Mouse (Mus musculus) cerebellum, postnatal 10 days (tissue): ENCODE data around the gene Sorbs1.

ENCODE experiments used
- DNase-seq, 2 experiments: peaks; one replicate each; pipeline ENCODE4 v3.0.0; 2021; ENCODE audit warnings: mixed read lengths in 2 of 2

The Sorbs1 gene

DNA sequence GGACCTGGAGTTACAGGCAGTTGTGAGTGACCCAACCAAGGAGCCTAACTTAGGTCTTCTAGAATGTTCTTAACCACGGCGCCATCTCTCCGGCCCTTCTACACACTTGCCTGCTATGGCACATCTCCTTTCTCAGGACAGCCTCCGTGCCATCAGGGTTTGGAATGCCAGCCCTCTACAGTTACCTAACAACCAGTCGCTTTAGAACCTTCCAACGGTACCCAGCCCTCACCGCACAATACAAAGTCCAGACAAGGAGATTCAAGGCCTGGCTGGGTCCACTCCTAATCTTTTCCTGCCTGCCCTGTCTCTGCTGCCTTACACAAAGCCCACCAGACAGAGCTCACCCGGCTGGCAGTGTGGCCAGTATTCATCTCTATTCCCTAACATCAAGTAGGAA lies 106.9 kb downstream of the Sorbs1 start:
- no peak for DNase-seq

DNA sequence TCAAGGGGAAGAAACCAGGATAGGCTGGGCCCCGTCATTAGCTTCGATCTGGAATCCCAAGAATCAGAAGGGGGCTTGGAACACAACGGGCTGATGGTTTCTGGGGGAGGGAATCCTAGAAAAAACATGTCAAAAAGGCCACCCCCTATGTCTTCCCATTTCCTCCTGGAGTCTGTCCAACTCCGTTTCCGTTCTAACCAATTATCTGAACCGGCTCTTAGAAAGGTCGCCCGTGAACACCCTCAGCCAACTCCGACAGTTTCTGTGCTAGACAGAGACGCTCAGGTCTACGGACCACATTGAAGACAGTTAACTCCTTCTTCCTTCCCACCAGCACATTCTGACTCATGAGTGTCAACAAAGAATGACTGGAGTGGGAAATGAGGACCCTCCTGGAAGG lies 107.8 kb downstream of the Sorbs1 start:
- DNase-seq, result peak; percentile 33 to 51

DNA sequence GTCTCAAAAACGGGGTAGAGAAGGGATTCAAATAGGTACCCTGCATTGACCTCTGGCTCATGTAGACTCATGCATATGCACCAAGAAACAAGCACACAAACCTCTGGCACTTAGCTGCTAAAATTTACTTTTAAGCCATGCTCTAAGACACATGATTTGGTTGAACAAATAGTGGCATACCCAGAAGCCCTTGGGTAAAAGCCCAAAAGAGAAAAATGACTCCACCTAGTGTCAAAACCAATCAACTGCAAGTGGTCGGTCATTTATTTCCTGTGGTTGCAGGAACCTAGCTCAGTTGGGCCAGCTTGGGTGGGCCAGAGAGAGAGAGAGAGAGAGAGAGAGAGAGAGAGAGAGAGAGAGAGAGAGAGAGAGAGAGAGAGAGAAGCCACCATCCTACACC lies 109.0 kb downstream of the Sorbs1 start:
- peak in 1 of 2 experiments; percentile 35 for DNase-seq

DNA sequence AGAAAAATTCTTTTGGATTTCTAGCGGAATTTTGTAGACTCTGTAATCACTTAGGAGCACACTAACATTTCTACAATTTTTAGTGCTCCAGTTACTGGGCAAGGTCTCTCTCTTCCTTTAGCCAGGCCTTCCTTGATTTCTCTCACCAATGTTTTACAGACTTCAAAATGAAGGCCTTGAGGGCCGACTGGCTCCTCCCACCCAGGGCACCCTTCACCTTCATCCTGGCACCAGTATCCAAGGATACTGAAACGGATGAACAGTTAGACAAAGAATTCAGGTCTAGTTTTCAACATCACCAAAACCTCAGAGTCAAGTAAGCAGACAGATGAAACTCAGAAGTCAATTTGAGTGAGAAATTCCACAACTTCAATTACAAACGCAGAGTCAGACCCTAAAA lies 109.6 kb downstream of the Sorbs1 start:
- no peak for DNase-seq

DNA sequence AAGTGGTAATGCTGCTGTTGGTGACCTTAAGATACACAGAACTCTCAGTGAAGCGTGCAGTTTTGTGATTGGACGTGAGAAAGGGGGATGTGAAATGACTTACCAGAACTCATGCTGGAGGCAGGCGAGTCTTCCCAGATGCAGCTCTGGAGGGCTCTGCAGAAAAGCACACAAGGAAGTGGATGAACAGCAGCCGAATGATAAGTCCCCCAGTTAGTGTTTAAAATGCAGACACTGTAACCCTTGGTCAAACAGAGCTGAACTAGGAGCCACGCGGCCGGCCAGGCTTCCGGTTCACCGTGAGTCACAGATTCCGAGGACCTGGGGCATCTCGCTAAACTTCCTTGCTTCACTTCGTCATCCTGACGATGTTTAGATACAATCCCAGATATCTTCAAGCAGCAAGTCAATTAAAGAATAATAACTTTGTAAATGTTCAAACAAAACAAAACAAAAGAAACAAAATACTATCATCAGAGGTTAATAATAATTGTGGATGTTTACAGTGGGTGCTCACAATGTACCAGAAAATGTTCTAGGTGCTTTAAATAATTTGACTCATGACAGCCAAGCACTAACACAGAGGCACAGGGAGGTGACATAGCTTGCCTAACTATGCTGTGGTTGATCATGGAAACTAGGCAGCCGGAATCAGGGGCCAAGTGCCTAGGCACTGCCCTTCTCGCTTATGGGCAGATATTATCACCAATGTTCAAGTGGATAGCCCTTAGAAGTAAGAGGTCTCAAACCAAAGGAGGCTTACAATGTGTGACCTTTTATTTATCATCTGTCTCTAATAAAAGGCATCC lies 111.2 kb downstream of the Sorbs1 start:
- no peak for DNase-seq

DNA sequence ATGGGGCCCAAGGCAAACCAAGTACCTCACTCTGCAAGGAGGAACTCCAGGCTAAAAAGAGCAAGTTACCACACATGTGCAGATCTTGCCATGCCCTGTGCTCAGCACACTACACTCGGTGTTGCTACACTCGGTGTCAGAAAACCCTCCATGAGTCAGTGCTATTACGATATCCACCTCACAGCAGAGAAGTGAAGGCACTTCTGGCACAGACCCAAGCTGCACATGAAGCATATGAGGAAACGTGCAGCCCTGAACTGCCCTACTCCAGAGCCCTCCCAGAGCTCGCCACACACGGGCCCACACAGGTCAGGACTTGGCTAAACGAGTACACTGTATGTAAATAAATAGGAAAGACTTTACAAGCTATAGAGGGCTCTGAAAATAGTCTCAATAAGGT lies 112.4 kb downstream of the Sorbs1 start:
- peak; percentile 54 to 59 for DNase-seq

DNA sequence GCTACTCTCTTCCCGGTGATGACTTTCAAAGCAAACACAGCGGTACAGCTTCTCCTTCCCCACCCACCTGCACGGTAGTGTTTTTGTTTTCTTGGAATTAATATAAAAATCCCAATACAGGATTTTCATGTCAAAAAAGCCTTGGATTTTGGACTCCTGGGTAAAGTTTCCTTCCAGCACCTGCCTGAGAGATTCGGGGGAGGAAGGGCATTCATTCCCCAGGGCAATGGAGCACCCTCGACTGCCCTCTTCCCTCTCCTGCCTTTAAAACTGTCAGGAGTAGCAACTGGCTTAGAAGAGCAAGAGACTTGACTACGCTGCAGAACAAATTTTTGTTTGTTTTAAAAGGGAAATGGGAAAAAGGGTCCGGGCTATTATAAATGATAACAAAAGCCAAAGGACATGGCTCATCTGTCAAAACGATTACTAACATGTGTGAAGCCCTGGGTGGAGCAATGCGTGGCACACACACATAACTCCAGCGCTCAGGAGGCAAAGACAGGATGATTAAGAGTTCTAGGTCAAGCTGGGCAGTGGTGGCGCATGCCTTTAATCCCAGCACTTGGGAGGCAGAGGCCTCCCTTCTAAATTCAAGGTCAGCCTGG lies 113.1 kb downstream of the Sorbs1 start:
- no peak for DNase-seq

DNA sequence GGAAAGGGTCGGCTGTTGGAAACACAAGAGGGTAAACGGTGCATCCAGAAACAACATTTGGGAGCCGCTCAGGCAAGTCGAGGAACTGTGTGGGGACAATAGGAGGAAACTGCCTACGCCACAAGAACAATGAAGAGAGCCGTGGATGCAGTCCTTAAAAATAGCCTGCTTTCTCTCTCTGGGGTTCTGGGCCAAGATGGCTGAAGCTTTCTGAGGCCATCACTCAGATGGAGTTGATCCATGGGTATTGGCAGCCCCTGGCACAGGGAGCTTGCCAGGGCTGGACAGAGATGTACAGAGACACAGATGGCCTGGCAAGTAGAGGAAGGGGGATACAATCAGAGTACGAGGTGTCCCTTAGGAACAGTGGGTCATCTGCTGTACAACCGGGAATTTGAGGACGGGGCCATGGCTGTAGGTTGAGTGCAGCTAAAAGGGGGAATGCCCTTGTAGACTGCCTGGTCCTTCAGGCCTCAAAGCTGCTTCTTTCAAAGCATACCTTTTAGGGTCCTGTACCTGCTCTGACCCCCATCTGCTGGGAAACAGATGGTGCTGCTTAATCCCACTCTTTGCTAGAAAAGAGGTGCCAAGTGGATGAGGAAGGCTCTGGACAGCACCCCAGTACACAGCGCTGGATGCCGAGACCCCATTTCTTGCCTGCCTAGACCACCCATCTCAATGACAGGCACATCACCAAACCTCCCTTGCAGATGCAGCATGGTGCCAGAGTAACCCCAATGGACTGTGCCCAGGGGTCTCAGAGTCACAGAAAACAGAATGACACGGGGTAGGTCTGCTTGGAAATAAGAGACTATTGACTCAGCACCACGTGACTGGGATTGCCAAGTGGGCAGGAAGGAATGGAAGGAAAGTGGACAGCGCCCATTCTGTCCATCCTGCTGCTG lies 117.6 kb downstream of the Sorbs1 start:
- peak; percentile 92 to 95 for DNase-seq

DNA sequence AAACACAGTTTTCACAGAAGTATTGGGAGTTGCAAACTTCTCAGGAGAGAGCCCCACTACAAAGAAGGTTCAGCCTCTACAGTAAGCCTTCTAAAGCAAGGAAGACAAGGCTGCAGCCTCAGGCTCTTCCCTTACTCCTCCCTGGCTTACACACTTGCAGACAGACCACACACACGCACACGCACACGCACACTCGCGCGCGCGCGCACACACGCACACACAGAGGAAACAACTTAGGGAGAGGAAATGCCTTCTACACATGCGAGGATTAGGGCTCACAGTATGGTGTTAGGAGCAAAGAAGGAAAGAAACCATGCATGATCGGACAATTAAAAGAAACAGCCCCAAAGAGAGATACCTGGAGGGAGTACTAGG lies 118.3 kb downstream of the Sorbs1 start:
- no peak for DNase-seq

DNA sequence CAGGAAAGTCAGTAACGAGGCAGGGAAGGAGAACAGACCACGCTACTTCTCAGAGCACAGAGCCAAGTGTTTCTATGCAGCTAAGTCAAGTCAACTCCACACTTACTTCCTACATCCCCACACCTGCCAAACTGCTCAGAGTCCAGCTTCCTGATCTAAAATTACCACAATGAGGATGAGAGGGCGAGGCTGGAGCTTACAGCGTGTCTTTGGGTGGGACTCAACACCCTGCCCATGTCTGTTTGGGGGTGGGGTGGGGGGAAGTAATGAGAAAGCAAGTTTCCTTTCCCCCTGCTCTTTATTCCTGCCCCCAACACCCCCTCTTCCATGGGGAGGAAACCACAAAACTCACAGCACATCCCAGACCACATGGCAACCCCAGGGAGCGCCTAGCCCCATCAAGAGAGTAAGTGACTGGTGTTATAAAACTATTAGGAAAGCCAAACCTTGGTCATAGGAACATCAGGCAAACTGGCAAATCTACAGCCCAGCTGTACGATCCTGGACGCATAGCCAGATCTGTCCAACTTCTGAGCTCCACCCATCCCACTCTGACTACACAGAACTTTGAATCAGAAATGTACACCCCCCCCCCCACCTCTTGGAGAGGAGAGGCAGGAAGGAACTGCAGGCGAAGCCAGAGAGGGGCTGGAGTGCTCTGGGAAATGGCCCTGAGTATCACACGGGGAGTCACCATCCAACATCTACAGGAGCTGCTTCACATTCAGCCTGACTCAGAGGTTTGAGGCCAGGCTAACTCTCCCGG lies 118.8 kb downstream of the Sorbs1 start:
- peak; percentile 40 to 44 for DNase-seq

DNA sequence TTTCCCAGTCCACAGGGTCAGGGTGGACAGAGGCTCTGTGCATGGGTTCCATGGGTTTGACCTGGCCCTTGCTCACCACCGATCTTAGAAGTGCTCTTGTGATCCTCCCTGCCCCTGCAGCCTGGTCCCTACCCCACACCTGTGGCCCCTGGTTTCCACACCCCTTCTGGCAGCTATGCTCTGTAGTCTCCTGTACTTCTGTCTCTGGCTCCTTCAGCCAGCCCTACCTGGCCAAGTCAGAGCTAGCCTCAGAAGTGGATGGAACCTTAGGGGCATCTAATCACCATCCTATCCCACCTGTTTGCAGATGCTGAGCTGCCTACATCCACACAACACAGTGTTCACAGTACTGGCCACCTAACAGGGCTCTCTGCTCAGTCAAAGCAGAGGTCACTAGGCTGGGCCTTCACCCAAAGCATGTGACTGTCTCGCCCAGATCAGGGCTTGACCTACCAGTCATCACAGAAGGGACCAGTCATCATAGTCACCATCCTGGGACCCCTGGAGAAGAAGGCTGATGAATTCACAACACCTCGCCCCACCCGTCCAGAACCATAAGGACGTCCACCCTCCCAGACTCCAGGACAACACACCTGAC lies 120.7 kb downstream of the Sorbs1 start:
- no peak for DNase-seq

DNA sequence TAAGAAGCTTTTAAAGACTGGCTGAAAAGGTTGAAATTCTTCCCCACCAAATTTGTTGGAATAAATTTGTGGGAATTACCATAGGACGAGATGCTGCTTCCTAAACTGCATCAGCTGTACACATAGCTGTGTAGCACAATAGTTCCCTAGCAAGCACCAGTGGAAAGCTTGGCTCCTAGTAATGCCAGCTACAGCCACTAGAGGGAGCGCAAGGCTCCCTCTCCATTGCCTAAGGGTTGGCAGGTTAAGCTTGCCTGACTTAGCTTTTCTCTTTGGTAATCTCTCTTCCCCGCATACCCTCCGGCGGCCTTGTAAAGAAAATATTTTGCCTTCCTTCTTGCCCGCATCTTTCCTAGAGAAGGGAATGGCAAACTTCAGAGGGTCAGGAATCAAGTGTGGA lies 122.1 kb downstream of the Sorbs1 start:
- peak; percentile 93 to 94 for DNase-seq

DNA sequence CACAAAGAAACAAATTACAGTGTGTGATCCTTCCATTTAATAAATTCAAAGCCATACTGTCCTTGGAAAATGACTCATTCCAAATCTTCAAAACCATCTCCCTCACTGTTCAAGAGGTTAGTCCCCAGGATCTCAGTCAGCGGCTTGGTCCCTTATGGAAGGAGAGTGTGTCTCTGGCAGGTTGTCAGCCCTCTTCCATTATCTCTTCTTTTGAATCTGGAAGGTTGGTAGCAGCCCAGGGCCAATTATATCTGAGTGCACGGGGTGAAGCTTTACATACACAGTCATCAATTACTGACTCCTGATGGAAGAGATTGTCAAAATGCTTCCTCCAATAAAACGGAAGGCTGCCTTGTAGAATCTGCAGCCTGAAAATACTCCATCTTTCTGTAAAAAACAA lies 126.7 kb downstream of the Sorbs1 start:
- no peak for DNase-seq

DNA sequence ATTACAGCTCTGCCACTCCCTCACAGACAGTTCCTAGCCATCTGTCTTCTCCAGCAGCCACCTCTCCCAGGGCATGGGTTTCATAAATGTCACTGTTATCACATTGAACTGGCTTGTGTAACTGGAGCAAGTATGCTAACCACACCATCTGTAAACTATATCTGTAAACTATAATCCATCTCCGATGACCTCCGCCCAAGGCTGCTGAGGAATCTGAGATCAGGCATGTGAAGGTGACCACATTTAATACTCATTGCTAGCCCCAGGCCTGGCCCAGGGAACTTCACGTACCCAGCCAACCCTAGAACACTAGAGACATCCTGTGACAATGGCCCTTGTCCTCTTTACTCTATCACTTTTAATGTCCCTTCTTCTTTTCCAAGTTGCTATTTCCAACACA lies 128.2 kb downstream of the Sorbs1 start:
- DNase-seq, result no peak

DNA sequence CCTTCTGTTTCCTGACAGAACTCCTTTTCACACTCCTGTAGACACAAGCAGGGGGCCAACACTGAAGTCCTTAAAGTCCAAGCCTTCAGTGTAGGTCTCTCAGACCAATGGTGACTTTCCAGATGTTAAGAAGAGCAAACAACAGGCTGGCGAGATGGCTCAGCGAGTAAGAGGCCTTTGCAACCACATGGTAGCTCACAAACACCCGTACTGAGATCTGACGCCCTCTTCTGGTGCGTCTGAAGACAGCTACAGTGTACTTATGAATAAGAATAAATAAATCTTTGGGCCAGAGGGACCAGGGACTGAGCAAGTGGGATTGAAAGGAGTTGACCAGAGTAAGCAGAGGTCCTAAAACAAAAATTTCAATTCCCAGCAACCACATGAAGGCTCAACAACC lies 129.6 kb downstream of the Sorbs1 start:
- peak; percentile 40 to 45 for DNase-seq

DNA sequence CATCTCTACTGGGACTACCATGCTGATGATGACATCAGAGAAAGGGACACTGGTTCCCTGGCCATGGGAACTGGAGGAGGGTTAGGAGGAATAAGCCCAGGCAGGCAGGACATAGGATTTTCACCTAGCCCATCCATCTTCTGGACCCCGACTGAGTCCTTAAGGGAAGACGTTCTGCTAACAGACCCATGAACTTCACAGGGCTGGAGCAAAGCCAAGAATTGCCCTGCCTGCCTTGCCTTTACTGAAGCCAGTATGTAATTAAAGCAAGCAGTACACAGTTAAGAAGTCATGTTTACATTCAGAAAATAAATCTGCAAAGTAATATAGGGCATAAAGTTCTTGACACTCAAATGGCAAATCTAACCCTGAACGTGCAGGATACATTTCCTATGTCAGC lies 132.9 kb downstream of the Sorbs1 start:
- peak in 1 of 2 experiments; percentile 58 for DNase-seq

DNA sequence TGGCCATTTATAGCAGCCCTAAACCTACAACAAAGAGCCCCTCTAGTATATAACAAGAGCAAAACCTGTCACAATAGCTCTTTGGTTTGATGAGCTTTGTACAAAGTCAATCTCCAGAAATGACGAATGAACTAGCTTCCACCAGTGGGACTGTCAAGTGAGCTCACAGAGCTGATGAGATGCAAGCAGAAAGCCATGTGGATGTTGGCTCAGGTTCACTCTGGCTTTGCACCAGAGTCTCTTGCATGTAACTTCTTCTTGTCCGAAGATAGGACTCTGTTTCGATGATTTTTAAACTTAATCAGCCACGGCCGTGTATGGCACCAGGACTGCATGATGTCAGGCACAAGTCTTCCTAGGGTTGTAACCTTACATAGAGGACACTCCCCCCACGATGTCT lies 133.6 kb downstream of the Sorbs1 start:
- DNase-seq, result peak; percentile 45 to 65

DNA sequence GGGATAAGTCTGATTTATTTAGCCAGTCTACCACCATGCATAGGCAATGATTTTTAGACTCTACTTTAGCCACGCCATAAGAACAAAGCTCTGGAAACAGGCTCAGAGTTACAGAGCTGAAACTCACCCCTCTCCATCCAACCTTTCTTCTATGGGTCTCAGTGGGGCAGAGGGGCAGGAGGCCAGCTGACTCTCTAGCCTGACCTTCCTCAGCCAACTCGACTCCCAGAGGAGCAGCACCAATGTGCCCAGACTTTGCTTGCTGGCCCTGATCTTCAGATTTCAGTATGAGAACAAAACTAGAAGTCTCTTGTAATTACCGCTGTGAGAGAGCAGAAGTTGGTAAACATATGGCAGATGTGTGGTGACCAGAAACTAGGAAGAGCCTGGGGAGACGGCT lies 134.5 kb downstream of the Sorbs1 start:
- DNase-seq, result peak in 1 of 2 experiments; percentile 38

DNA sequence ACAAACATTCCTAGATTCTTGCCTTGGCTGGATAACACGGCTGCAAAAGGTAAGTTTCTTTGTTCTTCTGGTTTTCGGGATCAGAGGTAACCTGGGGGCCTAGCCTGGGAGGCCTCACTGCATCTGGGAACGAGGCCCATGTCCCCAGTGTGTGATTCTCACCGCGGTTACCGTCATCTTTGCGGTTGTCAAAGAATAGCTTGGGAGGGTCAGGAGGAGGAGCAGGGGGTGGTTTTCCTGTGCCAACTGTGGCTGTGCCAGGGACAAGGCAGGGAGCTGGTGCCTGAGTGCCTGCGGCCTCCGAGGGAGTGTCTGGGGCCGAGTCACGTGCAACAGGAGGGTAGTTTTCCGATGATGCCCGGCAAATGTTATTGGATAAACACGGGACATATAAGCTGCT lies 135.9 kb downstream of the Sorbs1 start:
- peak; percentile 65 to 80 for DNase-seq

DNA sequence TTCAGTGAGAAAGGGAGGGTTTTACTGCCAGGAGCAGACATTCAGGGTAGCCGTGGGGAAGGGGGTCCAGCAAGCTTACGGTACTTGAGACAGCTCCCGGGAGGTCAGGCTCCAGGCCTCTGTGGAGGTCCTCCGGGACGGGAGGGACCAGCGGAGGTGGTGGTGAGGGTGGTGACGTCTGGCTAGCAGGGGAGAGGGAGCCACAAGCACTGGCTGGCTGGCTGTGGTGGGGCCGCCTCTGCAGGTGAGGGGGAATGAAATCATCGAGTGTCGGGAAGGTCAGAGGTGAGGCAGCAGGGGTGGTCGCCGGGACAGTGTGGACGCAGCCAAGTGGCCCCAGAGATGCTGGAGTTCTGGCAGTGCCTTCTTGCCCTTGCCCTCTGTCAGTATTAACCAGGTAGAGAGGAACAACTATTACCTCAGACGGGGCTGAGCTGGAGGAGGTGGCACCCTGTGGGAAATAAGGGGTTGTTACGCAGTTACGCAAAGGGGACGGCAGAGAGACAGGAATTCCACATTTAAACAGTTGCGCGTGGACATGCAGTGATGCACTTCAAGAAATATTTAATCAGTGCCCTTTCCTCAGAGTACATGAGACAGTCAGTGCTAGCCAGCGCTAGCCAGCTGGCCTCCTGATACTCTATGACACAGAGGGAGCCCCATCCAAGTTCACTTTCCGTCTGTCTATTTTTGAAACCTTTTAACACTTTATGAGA lies 136.9 kb downstream of the Sorbs1 start:
- DNase-seq, result peak; percentile 46 to 53

DNA sequence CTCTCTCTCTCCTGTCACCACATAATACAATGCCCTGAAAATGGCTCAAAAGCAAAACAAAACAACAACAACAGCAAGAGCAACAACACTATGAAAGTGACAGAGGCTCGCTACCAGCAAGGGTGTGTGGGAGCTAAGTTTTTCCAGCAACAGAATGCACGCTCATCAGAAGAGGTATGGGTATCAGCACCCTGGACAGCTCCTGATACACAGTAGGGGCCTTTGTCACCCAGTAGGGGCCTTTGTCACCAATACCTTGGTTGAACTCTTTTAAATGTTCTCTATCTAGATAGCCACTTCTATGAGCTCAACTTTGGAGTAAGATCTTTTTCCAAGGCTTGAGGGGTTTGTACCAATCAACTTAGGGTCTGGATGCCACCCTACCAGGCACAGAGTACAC lies 138.9 kb downstream of the Sorbs1 start:
- no peak for DNase-seq

DNA sequence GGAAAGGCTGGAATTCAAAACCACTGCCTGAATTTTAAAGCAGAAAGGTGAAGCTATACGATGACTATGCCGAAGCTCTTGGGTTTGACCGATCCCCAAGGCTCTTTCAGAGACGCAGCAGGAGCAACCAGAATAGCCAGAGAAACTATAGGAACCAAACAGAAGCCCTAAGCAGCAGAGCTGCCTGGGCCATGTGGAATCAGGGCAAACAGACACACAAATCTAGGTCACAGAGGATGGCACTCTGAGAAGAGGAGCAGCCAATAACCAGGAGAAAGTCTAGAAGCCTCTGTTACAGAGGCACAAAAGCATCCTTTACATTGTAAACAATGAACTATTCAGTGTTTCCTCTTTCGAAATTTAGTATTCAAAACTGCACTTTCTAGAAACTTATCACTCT lies 140.9 kb downstream of the Sorbs1 start:
- no peak for DNase-seq
